Mouse (Mus musculus): ENCODE results near the gene Vps51. TPM values are rescaled to one million over a fixed set of nuclear protein-coding genes. Genes with fewer than 3 reads are reported as not detected.

Gene Vps51
- total and polyA plus RNA-seq, 3 experiments, result 29.3 to 39.8 (median 32.4) TPM

DNA sequence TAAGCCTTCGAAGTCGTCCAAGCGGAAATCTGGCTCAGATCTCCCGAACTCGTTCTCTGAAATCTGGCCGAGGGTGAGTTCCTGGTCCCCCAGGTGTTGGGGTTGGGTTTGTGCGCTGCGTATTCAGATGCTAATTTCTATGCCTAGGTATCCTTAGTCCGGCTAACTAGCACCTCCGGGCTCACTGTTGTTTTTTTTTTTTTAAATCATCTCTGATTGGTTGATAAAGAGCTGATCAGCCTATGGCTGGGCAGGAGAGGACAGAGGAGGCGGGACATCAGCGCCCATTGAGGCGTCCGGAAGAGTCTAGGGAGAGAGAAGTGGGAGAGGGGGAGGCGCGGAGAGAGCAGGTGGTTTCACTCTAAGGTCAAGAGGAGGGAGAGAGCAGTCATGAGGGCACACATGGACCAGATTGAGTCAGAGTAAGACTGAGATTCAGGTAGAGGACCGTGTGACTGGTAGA, 8.4 kb upstream of the Vps51 start:
- Histone ChIP-seq H3K27me3 (ENCODE audit: insufficient read depth, low read length) (no peaks in the 10 kb centered on the region), H3K36me3 (replicated peaks) (peaks cover 85% of the 10 kb centered on the region), H3K9me3 (replicated peaks) (no peaks in the 10 kb centered on the region), H3K4me3 (ENCODE audit: low read depth, low read length) (peak overlapping the region; percentile 93), H3K4me1 (ENCODE audit: insufficient read depth, low read depth, low read length) (peaks cover 68% of the 10 kb centered on the region)
- peak; percentile 93 for DNase-seq (ENCODE audit: low spot score)
- ATAC-seq (ENCODE audit: extremely low read depth, insufficient number of reproducible peaks, low FRiP score, poor library complexity, severe bottlenecking), result peak; percentile 87
- no peak for TF ChIP-seq GATA1 (IDR thresholded peaks at IDR 0.05; ENCODE audit: borderline replicate concordance, low read length)
- no peak for TF ChIP-seq GATA2 (IDR thresholded peaks at IDR 0.05; ENCODE audit: borderline replicate concordance, low read depth, low read length)
- TF ChIP-seq CTCF (IDR thresholded peaks at IDR 0.05; ENCODE audit: low read depth, low read length), result no peak
- TF ChIP-seq POLR2AphosphoS5 (IDR thresholded peaks at IDR 0.05; ENCODE audit: insufficient replicate concordance, low read depth, low read length), result no peak
- TF ChIP-seq TAL1 (conservative IDR thresholded peaks at IDR 0.05; ENCODE audit: low read depth, low read length), result no peak

DNA sequence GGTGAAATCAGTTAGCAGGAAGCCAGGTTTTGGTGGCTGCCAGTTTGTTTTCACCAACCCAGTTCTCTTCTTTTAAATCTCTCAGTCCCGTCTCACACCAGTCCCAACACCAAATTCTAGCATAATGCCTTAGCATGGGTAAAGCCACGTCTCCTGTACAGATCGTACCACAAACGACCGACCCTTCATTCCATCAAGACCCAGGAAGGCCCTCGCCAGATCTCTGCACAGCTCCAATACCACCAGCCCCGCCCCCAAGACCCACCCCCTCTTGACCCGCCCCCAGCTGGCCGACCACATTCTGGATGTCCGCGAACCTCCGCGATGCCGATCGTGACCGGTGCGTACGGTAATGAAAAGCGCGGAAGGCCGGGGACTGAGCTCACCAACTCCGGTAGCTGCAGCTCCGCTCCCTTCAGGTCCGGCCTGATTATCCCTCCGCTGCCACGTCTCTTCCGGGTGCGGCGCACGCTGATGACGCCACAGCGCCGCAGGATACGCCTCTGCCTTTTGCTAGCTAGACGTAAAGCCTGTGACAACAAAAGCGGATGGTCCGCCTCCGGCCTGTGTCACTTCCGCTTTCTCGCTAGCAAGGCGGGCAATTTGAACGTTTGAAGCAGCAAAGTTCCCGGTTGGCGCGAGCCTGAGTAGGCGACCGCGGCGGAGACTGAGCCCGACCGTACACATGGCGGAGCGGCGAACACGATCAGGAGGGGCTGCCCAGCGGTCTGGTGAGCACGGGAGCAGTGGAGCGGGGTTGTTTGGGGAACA, 7.6 kb upstream of the Vps51 start, which contains the start of the genes Zfpl1 and Cdca5:
Gene Zfpl1, minus strand, starts transcription at position 479 of the 771 bp plus-strand sequence.
Gene Cdca5, plus strand, starts transcription at position 506 of the 771 bp plus-strand sequence.
- Histone ChIP-seq H3K36me3 (replicated peaks) (peaks cover 85% of the 10 kb centered on the region), H3K4me1 (ENCODE audit: insufficient read depth, low read depth, low read length) (peaks cover 60% of the 10 kb centered on the region)
- ATAC-seq (ENCODE audit: extremely low read depth, insufficient number of reproducible peaks, low FRiP score, poor library complexity, severe bottlenecking), result peak; percentile 63

DNA sequence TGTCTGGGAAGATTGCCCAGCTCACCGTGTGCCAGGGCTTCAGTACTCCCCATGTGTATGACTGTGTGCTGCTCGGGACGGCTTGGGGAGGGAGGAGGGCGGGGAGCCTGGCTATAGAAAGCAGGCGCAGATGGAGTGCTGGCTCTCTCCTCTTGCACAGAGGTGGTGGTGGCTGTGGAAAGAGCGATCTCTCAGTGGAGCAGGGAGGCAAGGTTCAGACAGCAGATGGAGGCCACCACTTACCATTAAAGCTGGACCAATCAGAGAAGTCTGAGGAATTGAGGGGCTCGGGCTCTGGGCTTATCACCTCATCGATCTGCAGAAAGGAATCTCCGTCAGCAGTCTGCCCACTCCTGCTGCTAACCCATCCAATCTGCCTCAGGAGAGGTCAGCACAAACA, 5.1 kb upstream of the Vps51 start, which contains the start of gene Gm28374:
Gene Gm28374, minus strand, starts transcription at position 101 of the 400 bp plus-strand sequence.
- H3K36me3 ChIP-seq (replicated peaks), result peaks cover 75% of the 10 kb centered on the region
- ATAC-seq (ENCODE audit: extremely low read depth, insufficient number of reproducible peaks, low FRiP score, poor library complexity, severe bottlenecking) (no peak), DNase-seq (ENCODE audit: low spot score) (no peak)
- no peaks in the 10 kb centered on the region for H3K27me3 ChIP-seq (ENCODE audit: insufficient read depth, low read length)
- no peak within 1 kb of the TSS for H3K4me3 ChIP-seq (ENCODE audit: low read depth, low read length)
- H3K9me3 ChIP-seq (replicated peaks), result no peaks in the 10 kb centered on the region
- H3K4me1 ChIP-seq (ENCODE audit: insufficient read depth, low read depth, low read length), result peaks cover 44% of the 10 kb centered on the region
- TF ChIP-seq POLR2AphosphoS5 (IDR thresholded peaks at IDR 0.05; ENCODE audit: insufficient replicate concordance, low read depth, low read length) (no peak), GATA1 (IDR thresholded peaks at IDR 0.05; ENCODE audit: borderline replicate concordance, low read length) (no peak), CTCF (IDR thresholded peaks at IDR 0.05; ENCODE audit: low read depth, low read length) (no peak), GATA2 (IDR thresholded peaks at IDR 0.05; ENCODE audit: borderline replicate concordance, low read depth, low read length) (no peak), TAL1 (conservative IDR thresholded peaks at IDR 0.05; ENCODE audit: low read depth, low read length) (no peak)

More for the DNA sequence above, 7.6 kb upstream of the Vps51 start, which contains the start of the genes Zfpl1 and Cdca5:
- H3K27me3 ChIP-seq (ENCODE audit: insufficient read depth, low read length), result no peaks in the 10 kb centered on the region
- H3K9me3 ChIP-seq (replicated peaks), result no peaks in the 10 kb centered on the region
- DNase-seq (ENCODE audit: low spot score), result peak; percentile 84
- peak within 1 kb of the TSS; percentile 93 for H3K4me3 ChIP-seq (ENCODE audit: low read depth, low read length)
- TF ChIP-seq CTCF (IDR thresholded peaks at IDR 0.05; ENCODE audit: low read depth, low read length) (no peak), GATA1 (IDR thresholded peaks at IDR 0.05; ENCODE audit: borderline replicate concordance, low read length) (no peak), GATA2 (IDR thresholded peaks at IDR 0.05; ENCODE audit: borderline replicate concordance, low read depth, low read length) (no peak), TAL1 (conservative IDR thresholded peaks at IDR 0.05; ENCODE audit: low read depth, low read length) (no peak), POLR2AphosphoS5 (IDR thresholded peaks at IDR 0.05; ENCODE audit: insufficient replicate concordance, low read depth, low read length) (no peak)

DNA sequence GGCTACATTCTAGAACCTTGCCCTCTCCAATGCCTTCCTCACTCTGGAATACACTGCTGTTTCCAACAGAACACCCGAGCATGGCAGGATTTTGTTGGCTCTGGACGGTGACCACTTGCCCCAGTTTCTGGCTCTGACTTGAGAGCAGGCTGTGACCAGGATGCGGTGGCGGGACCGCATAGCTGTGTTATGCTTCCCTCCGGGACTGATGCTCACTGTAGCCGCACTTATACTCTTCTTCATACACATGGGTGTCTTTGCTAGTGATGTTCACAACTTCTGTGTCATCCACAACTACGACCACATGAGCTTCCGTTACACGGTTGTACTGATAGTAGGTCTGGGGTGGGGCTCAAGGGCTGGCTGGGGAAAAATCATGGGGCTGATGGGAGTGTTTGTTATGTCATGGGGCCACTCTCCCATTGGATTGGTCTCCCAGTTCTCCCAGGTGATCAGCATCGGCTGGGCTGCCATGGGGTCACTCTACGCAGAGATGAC, 3.0 kb upstream of the Vps51 start, which contains the start of gene Tmem262:
Gene Tmem262, plus strand, starts transcription at position 51 of the 498 bp plus-strand sequence.
- DNase-seq (ENCODE audit: low spot score) (no peak), ATAC-seq (ENCODE audit: extremely low read depth, insufficient number of reproducible peaks, low FRiP score, poor library complexity, severe bottlenecking) (no peak)
- no peaks in the 10 kb centered on the region for H3K27me3 ChIP-seq (ENCODE audit: insufficient read depth, low read length)
- no peak within 1 kb of the TSS for H3K4me3 ChIP-seq (ENCODE audit: low read depth, low read length)
- peaks cover 41% of the 10 kb centered on the region for H3K4me1 ChIP-seq (ENCODE audit: insufficient read depth, low read depth, low read length)
- no peak for TF ChIP-seq GATA1 (IDR thresholded peaks at IDR 0.05; ENCODE audit: borderline replicate concordance, low read length)
- no peak for TF ChIP-seq TAL1 (conservative IDR thresholded peaks at IDR 0.05; ENCODE audit: low read depth, low read length)
- TF ChIP-seq POLR2AphosphoS5 (IDR thresholded peaks at IDR 0.05; ENCODE audit: insufficient replicate concordance, low read depth, low read length), result no peak
- TF ChIP-seq CTCF (IDR thresholded peaks at IDR 0.05; ENCODE audit: low read depth, low read length), result no peak
- no peak for TF ChIP-seq GATA2 (IDR thresholded peaks at IDR 0.05; ENCODE audit: borderline replicate concordance, low read depth, low read length)
- H3K36me3 ChIP-seq (replicated peaks), result peaks cover 72% of the 10 kb centered on the region
- H3K9me3 ChIP-seq (replicated peaks), result no peaks in the 10 kb centered on the region

DNA sequence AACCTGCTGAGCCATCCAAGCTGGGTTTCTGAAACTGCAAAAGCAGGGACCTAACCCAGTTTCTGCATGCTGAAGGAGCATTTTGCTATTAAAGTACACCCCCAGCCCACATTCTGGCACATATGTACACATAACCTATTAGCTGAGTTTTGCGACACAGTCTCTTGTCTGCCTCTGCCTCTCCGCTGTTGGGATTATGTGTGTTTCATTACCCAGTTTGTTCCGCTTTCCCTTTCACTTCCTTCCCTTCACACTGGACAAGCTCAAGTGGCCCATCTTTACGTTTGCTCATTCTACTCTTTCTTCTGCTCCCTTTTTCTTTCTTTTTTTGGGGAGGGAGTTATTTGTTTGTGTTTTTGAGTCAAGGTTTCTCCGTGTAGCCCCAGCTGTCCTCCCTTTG, 3.1 kb downstream of the Vps51 start:
- Histone ChIP-seq H3K4me1 (ENCODE audit: insufficient read depth, low read depth, low read length) (peaks cover 34% of the 10 kb centered on the region), H3K4me3 (ENCODE audit: low read depth, low read length) (no peak overlapping the region), H3K36me3 (replicated peaks) (peaks cover 81% of the 10 kb centered on the region), H3K9me3 (replicated peaks) (no peaks in the 10 kb centered on the region), H3K27me3 (ENCODE audit: insufficient read depth, low read length) (no peaks in the 10 kb centered on the region)
- DNase-seq (ENCODE audit: low spot score) (no peak), ATAC-seq (ENCODE audit: extremely low read depth, insufficient number of reproducible peaks, low FRiP score, poor library complexity, severe bottlenecking) (no peak)
- TF ChIP-seq POLR2AphosphoS5 (IDR thresholded peaks at IDR 0.05; ENCODE audit: insufficient replicate concordance, low read depth, low read length) (no peak), GATA1 (IDR thresholded peaks at IDR 0.05; ENCODE audit: borderline replicate concordance, low read length) (no peak), CTCF (IDR thresholded peaks at IDR 0.05; ENCODE audit: low read depth, low read length) (no peak), TAL1 (conservative IDR thresholded peaks at IDR 0.05; ENCODE audit: low read depth, low read length) (no peak), GATA2 (IDR thresholded peaks at IDR 0.05; ENCODE audit: borderline replicate concordance, low read depth, low read length) (no peak)

DNA sequence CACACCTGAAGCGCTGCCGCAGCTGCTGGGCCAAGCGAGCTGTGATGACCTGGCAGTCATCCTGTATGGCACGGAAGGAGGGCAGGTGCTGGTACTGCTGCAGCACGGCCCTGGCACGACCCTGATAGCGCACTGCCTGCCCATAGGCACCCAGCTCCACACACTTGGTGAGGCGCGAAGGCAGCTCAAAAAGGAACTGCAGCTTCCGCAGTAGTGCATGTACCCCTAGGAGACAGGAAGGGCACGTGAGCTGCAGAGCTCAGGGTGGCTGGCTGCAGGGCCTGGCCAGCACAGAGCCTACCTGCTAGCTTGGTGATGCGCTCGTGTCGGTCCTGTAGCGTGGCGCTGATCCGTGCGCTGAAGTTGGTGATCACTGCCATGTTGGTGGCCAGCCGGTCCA, 5.8 kb downstream of the Vps51 start:
- no peak for TF ChIP-seq GATA2 (IDR thresholded peaks at IDR 0.05; ENCODE audit: borderline replicate concordance, low read depth, low read length)
- no peak for TF ChIP-seq POLR2AphosphoS5 (IDR thresholded peaks at IDR 0.05; ENCODE audit: insufficient replicate concordance, low read depth, low read length)
- no peak for TF ChIP-seq GATA1 (IDR thresholded peaks at IDR 0.05; ENCODE audit: borderline replicate concordance, low read length)
- no peak for TF ChIP-seq CTCF (IDR thresholded peaks at IDR 0.05; ENCODE audit: low read depth, low read length)
- no peak for TF ChIP-seq TAL1 (conservative IDR thresholded peaks at IDR 0.05; ENCODE audit: low read depth, low read length)
- Histone ChIP-seq H3K4me3 (ENCODE audit: low read depth, low read length) (peak overlapping the region; percentile 3; the same call in 1 of the 2 replicates), H3K27me3 (ENCODE audit: insufficient read depth, low read length) (no peaks in the 10 kb centered on the region), H3K36me3 (replicated peaks) (peaks cover 83% of the 10 kb centered on the region), H3K4me1 (ENCODE audit: insufficient read depth, low read depth, low read length) (peaks cover 46% of the 10 kb centered on the region), H3K9me3 (replicated peaks) (no peaks in the 10 kb centered on the region)
- DNase-seq (ENCODE audit: low spot score) (no peak), ATAC-seq (ENCODE audit: extremely low read depth, insufficient number of reproducible peaks, low FRiP score, poor library complexity, severe bottlenecking) (no peak)

Measured in G1E (cell line).